Mouse (Mus musculus) c-Kit-positive CD71-positive TER-119-negative erythroid progenitor cells, embryonic 14.5 days (primary cell): ENCODE measurements around the gene Unc13a.

ENCODE experiments used
- DNase-seq: peaks from one replicate; pipeline ENCODE4 v3.0.0-alpha.2; 2013; ENCODE audit warnings: low read depth

Unc13a gene

GRCm38 (mm10) chr8:71586891-71587290 is 84.7 kb downstream of the Unc13a start:
- DNase-seq = no peak

DNA sequence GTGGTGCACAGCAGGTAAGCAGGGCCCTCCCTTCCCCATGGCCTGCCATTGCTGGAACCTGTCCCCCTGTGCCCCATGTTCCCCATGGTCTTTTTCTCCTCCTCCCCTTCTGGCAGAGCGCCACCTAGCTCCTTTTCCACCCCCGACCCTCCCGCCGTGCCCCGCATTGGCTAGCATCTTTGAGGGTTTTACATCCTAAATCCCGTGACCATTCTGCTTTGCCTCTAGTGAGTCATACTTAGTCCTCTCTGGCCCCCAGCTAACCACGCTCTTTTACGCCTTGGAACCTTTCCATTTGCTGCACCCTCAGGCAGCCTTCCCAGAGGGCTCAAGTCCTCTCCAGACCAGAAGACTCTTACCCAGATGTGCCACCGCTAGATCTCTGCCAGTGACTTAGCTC is 91.4 kb downstream of the Unc13a start:
- DNase-seq = no peak

DNA sequence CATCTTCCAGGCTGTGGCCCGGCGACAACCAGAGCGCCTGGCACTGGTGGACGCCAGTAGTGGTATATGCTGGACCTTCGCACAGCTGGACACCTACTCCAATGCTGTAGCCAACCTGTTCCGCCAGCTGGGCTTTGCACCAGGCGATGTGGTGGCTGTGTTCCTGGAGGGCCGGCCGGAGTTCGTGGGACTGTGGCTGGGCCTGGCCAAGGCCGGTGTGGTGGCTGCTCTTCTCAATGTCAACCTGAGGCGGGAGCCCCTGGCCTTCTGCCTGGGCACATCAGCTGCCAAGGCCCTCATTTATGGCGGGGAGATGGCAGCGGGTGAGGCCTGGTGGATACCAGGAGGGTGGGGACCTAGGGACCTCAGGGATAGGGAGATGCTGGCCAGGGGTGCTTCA is 92.1 kb downstream of the Unc13a start:
- DNase-seq = no peak

DNA sequence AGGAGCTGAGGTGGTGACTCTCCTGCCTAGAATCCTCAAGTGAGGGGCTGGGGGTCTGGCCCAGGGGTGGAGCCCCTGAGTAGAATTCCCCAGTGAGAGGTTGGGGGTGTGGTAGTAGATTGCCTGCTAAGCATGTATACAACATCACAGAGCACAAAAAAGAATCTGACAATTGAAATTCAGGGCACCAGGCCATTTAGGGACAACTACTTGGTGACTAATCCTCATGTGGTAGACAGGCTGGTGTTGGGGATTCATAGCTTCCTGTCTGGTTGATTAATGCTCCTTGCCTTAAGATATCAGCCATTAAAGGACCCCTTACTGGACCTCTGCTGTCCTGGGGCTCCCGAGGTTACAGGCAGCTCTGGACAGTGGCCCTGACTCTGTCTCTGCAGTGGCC is 92.5 kb downstream of the Unc13a start:
- no peak for DNase-seq

DNA sequence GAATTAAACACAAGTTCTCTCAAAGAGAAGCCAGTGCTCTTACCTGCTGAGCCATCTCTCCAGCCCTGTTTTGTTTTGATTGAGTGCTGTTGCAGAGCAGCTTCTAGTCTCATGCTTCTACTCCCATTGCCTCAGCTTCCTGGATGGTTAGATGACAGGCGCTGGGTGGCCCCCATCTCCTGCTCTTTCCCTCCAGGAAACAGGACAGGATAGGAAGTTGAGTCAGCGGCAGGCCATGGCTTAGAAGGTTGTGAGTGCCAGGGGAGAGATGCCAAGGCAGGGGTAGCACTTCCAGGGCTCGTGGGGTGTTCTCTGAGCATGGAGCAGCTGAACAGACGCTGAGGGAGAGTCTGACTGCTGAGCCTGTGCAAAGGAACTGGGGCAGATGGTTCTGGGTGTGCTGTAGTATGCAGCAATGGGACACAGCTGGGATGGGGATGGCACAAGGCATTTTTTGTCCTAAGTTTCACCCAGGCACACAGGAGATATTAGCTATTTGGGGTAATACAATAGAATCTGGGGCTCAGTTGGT is 93.6 kb downstream of the Unc13a start:
- DNase-seq = no peak

GRCm38 (mm10) chr8:71575020-71575419 is 96.5 kb downstream of the Unc13a start:
- no peak for DNase-seq

DNA sequence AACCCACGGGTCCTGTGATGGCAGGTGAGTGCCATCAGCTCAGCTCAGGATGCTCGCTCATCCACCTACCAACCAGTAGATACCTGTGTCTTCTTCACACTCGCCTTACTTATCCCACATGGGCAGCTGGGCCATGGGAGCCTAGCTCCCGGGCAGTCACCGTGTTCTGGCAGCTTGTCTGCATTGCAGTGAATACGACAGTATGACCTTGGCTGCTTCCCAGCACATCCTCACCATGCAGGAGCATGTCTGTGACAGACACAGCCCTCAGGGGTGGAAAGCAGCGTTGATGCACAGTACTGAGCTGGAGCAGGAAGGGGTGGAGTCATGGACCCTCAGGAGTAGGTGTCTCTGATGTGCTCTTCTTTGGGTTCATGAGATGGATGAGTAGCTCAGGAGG is 97.1 kb downstream of the Unc13a start:
- no peak for DNase-seq
